Mouse (Mus musculus): Measurements from ENCODE around the gene CK137956. TPM values are rescaled to one million over a fixed set of nuclear protein-coding genes. Genes with fewer than 3 reads are reported as not detected.

The CK137956 gene
- total RNA-seq, 2 experiments from 2014 or later = not detected

DNA sequence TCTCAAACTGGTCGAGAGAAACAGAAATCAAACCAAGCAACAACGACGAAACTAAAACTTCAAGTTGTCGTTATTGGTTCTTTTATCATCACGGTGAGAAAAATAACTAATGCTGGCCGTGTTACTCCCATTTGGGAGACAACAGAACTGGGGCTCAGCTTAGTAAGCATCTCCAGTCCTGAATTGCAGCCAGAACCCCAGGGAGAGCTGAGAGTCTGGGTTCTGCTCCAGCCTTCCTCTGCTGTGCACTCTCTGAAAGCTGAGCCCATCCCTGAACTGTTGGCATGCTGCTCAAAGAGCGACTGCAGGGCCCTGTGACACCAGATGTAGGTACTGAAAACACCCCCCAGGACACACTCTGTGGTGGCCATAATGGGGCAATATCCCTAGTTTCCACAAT lies 33.3 kb downstream of the CK137956 start:
- no peak for ATAC-seq (replicated peaks; ENCODE audit: low FRiP score, poor library complexity, severe bottlenecking)

DNA sequence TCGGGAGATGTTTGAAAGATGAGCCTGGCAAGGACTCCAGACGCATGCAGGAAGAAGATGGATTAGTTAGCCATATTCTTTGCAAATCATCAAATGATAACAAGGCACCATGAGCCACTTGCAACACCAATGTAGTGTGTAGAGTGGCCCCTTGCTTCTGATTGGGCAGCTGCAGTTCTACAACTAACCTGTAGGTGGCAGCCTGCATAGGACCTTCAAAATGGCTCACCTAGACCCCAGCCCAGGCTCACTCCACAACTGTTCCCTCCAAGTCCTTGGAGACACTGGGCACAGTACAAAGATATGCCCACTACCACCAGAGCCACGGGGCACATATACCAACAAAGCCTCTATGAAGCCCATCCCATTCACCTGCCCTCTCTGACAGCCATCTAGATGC lies 35.4 kb downstream of the CK137956 start:
- ATAC-seq (replicated peaks; ENCODE audit: low FRiP score, poor library complexity, severe bottlenecking) = no peak

DNA sequence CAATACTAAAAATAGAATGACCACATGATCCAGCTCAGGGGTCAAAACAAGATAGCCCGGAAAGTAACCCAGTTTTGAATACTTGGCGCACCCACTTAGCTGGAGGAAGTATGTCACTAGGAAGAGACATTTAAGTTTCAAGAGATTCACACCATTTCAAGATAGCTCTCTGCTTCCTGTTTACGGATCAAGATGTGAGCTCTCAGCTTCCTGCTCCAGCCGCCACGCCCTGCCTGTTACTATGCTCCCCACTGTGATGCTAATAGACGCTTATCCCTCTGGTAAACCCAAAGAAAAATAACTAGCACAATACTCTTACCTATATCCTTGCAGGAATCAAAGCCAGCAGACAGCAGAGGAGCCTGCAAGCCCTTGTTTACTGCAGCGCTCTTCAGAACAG lies 57.2 kb downstream of the CK137956 start:
- no peak for ATAC-seq (replicated peaks; ENCODE audit: low FRiP score, poor library complexity, severe bottlenecking)

GRCm38 (mm10) chr4:127907151-127907550 lies 63.6 kb downstream of the CK137956 start:
- no peak for ATAC-seq (replicated peaks; ENCODE audit: low FRiP score, poor library complexity, severe bottlenecking)

DNA sequence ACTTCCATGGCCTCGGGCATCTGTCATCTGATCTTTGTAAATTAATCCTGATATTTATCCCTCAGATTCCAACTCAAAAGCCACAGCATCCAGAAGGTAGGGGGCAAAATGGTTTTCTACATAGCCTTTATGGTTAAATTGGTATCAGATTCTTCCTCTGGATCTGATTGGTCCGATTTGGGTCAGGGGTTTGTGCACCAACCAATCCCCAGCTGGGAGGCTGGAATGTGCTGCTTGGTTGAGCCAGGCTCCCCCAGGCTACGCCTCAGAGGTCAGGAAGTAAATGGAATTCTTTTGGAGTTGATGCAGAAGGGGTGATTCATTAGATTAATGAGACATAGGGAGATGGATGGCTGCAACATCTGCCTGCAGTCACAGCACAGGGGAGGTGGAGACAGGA lies 66.8 kb downstream of the CK137956 start:
- ATAC-seq (replicated peaks; ENCODE audit: low FRiP score, poor library complexity, severe bottlenecking) = no peak

GRCm38 (mm10) chr4:127900893-127901456 lies 69.8 kb downstream of the CK137956 start:
- no peak for ATAC-seq (replicated peaks; ENCODE audit: low FRiP score, poor library complexity, severe bottlenecking)

GRCm38 (mm10) chr4:127889071-127889470 lies 81.7 kb downstream of the CK137956 start:
- ATAC-seq (replicated peaks; ENCODE audit: low FRiP score, poor library complexity, severe bottlenecking) = no peak

GRCm38 (mm10) chr4:127878966-127879365 lies 91.8 kb downstream of the CK137956 start:
- no peak for ATAC-seq (replicated peaks; ENCODE audit: low FRiP score, poor library complexity, severe bottlenecking)

Other genes starting within 250 kb of the CK137956 start
- gene Csmd2, start 16.9 kb upstream of the CK137956 start, total RNA-seq (2015; ENCODE audit: low replicate concordance) = not detected in 2 replicates
- gene Csmd2, start 16.9 kb upstream of the CK137956 start, total RNA-seq (2017; ENCODE audit: low replicate concordance) = not detected in 2 replicates